Comparison of ENCODE assay signal across 8 mouse cellular contexts in the genomic region with DNA sequence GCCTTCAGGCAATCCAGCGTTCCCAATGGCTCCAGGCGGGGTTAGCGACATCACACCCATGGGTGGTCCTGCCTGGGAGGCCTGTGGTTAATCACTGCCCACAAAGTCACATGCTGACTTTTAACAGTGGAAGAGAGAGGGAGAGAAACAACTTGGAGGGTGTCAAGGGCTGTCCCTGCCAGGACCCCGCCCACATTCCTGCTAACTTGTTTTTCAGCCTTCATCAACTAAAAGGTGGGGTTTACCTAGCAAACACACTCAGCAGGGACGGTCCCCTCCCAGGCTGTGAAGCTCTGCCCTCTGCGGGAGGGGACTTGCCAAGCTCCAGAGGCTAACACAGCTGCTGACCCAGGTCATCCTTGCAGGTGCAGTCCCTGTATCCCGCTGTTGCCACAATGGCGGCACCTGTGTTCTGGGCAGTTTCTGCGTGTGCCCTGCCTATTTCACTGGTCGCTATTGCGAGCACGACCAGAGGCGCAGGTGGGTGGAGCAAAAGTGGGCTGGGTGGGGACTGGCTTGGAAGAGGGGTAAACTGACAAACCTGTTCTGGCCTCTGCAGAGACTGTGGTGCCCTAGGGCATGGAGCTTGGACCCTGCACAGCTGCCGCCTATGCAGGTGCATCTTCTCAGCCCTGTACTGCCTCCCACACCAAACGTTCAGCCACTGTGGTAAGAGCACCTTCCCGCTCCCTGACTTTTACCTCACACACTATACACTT.
DNase-seq lines count a peak whose midpoint lies in the region.

No protein-coding gene starts in this region.

- peak; percentile 11 for DNase-seq in 3134 (ENCODE audit: extremely low read depth, insufficient read length, low spot score)
- DNase-seq in Muller cell, postnatal 12 days (ENCODE audit: inconsistent ontology term): peak; percentile 38
- peak; percentile 48 for DNase-seq in forelimb bud, embryonic 11.5 days (ENCODE audit: low read depth, low spot score)
- DNase-seq in kidney, postnatal 4 days: peak; percentile 43 to 63
- peak; percentile 20 for DNase-seq in neural tube, embryonic 10.5 days (ENCODE audit: extremely low spot score, low spot score)
- DNase-seq in right cerebral cortex, postnatal 25 days: no peak
- DNase-seq in cerebellum, adult 11-12 months: no peak
- no peak for DNase-seq in spleen, postnatal 4 days (ENCODE audit: low spot score in 2 of 2)

Comparison
In these comparisons a context has a peak if more than half of its experiments do, and no peak if none do; other contexts are left out.
1. DNase-seq: peak in 3134 (single experiment), Muller cell, postnatal 12 days (single experiment), forelimb bud, embryonic 11.5 days (single experiment), kidney, postnatal 4 days (2 of 2) and neural tube, embryonic 10.5 days (single experiment); none in right cerebral cortex, postnatal 25 days (single experiment), cerebellum, adult 11-12 months (single experiment) and spleen, postnatal 4 days (0 of 2).